Mouse (Mus musculus): Measurements from ENCODE around the gene Tmem132b. TPM values are rescaled to one million over a fixed set of nuclear protein-coding genes. Genes with fewer than 3 reads are reported as not detected.

Tmem132b gene
- total RNA-seq, 2 experiments from 2014 or later, result not detected

GRCm38 (mm10) chr5:125508006-125508405 is 23.6 kb upstream of the Tmem132b start:
- no peak for DNase-seq (ENCODE audit: low spot score)
- intact Hi-C loops (cut with DNase I), result no loop called here

GRCm38 (mm10) chr5:125509541-125509940 is 22.0 kb upstream of the Tmem132b start:
- intact Hi-C loops (cut with DNase I), result no loop called here
- no peak for DNase-seq (ENCODE audit: low spot score)

- intact Hi-C loops (cut with DNase I), result no loop called here
- no peak for DNase-seq (ENCODE audit: low spot score)
Observed at GRCm38 (mm10) chr5:125515006-125515405, 16.6 kb upstream of the Tmem132b start.

GRCm38 (mm10) chr5:125518640-125519039 is 12.9 kb upstream of the Tmem132b start:
- intact Hi-C loops (cut with DNase I), result no loop called here
- no peak for DNase-seq (ENCODE audit: low spot score)

- DNase-seq (ENCODE audit: low spot score), result no peak
- intact Hi-C loops (cut with DNase I), result loop anchor here (10.0 kb wide), 1 partner anchor 1474 kb away; no protein-coding TSS in a partner anchor
Observed at GRCm38 (mm10) chr5:125520930-125521590, 10.5 kb upstream of the Tmem132b start.

GRCm38 (mm10) chr5:125523361-125523760 is 8.2 kb upstream of the Tmem132b start:
- intact Hi-C loops (cut with DNase I), result loop anchor here (10.0 kb wide), 1 partner anchor 1471 kb away; no protein-coding TSS in a partner anchor
- no peak for DNase-seq (ENCODE audit: low spot score)

- intact Hi-C loops (cut with DNase I), result loop anchor here (10.0 kb wide), 1 partner anchor 1469 kb away; no protein-coding TSS in a partner anchor
- DNase-seq (ENCODE audit: low spot score), result no peak
Observed at GRCm38 (mm10) chr5:125525516-125525915, 6.1 kb upstream of the Tmem132b start.

GRCm38 (mm10) chr5:125526464-125526863 is 5.1 kb upstream of the Tmem132b start:
- intact Hi-C loops (cut with DNase I), result loop anchor here (10.0 kb wide), 1 partner anchor 1468 kb away; no protein-coding TSS in a partner anchor
- no peak for DNase-seq (ENCODE audit: low spot score)

- intact Hi-C loops (cut with DNase I), result loop anchor here (10.0 kb wide), 1 partner anchor 1466 kb away; no protein-coding TSS in a partner anchor
- no peak for DNase-seq (ENCODE audit: low spot score)
Observed at GRCm38 (mm10) chr5:125529109-125529508, 2.5 kb upstream of the Tmem132b start.

- intact Hi-C loops (cut with DNase I), result loop anchor here (5.0 kb wide), 3 partner anchors 430 to 1200 kb away; no protein-coding TSS in a partner anchor
- no peak for DNase-seq (ENCODE audit: low spot score)
Observed at GRCm38 (mm10) chr5:125532191-125532544, 594 bp downstream of the Tmem132b start.

GRCm38 (mm10) chr5:125532545-125533224 is 1.1 kb downstream of the Tmem132b start:
- no peak for DNase-seq (ENCODE audit: low spot score)
- intact Hi-C loops (cut with DNase I), result loop anchor here (5.0 kb wide), 3 partner anchors 430 to 1200 kb away; no protein-coding TSS in a partner anchor

GRCm38 (mm10) chr5:125533225-125533900 is 1.8 kb downstream of the Tmem132b start:
- no peak for DNase-seq (ENCODE audit: low spot score)
- intact Hi-C loops (cut with DNase I), result loop anchor here (5.0 kb wide), 3 partner anchors 429 to 1199 kb away; no protein-coding TSS in a partner anchor

- no peak for DNase-seq (ENCODE audit: low spot score)
- intact Hi-C loops (cut with DNase I), result loop anchor here (5.0 kb wide), 3 partner anchors 428 to 1198 kb away; no protein-coding TSS in a partner anchor
Observed at GRCm38 (mm10) chr5:125534168-125534610, 2.6 kb downstream of the Tmem132b start.

- intact Hi-C loops (cut with DNase I), result loop anchor here (5.0 kb wide), 3 partner anchors 428 to 1198 kb away; no protein-coding TSS in a partner anchor
- no peak for DNase-seq (ENCODE audit: low spot score)
Observed at GRCm38 (mm10) chr5:125534611-125535324, 3.2 kb downstream of the Tmem132b start.

GRCm38 (mm10) chr5:125545090-125545489 is 13.5 kb downstream of the Tmem132b start:
- DNase-seq (ENCODE audit: low spot score), result no peak
- intact Hi-C loops (cut with DNase I), result no loop called here

- intact Hi-C loops (cut with DNase I), result no loop called here
- DNase-seq (ENCODE audit: low spot score), result no peak
Observed at GRCm38 (mm10) chr5:125546293-125546692, 14.7 kb downstream of the Tmem132b start.

- no peak for DNase-seq (ENCODE audit: low spot score)
- intact Hi-C loops (cut with DNase I), result no loop called here
Observed at GRCm38 (mm10) chr5:125549750-125550489, 18.3 kb downstream of the Tmem132b start.

- intact Hi-C loops (cut with DNase I), result no loop called here
- DNase-seq (ENCODE audit: low spot score), result no peak
Observed at GRCm38 (mm10) chr5:125555732-125556131, 24.2 kb downstream of the Tmem132b start.

GRCm38 (mm10) chr5:125563492-125563891 is 31.9 kb downstream of the Tmem132b start:
- DNase-seq (ENCODE audit: low spot score), result no peak
- intact Hi-C loops (cut with DNase I), result no loop called here

Data from heart, postnatal 25 days (tissue).